Mouse (Mus musculus): Measurements from ENCODE around the gene Zfand6. TPM values are rescaled to one million over a fixed set of nuclear protein-coding genes. Genes with fewer than 3 reads are reported as not detected.

The Zfand6 gene
- polyA plus RNA-seq, 1 experiment from 2014 or later, result 148 TPM

DNA sequence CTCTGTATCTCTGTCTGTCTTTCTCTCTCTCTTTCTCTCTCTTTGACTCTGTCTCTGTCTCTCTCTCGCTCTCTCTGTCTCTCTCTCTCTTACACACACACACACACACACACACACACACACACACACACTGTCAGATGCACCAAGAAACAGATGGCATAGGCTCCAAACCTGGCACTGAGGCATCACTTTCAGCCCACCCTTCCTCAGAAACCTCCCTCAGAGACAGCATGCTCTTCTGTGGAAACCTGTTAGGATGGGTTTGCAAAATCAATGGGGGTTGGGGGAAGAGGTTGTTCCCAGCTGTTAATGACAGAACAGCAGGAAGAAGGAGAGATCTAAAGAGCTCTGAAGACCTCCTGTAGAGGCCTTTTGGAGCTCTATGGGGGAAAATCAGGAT, 110.9 kb downstream of the Zfand6 start:
- ATAC-seq (ENCODE audit: insufficient read depth), result no peak

GRCm38 (mm10) chr7:84577034-84577433, 112.7 kb downstream of the Zfand6 start:
- Histone ChIP-seq H3K4me1 (ENCODE audit: insufficient read depth) (no peaks in the 10 kb centered on the region), H3K9me3 (ENCODE audit: low read depth, low read length) (no peaks in the 10 kb centered on the region), H3K9ac (no peak overlapping the region), H3K27ac (ENCODE audit: low read depth) (no peak overlapping the region), H3K4me2 (no peak overlapping the region), H3K4me3 (ENCODE audit: low read depth, low read length) (no peak overlapping the region), H3K36me3 (ENCODE audit: insufficient read depth) (no peaks in the 10 kb centered on the region), H3K27me3 (ENCODE audit: insufficient read depth, low read length) (no peaks in the 10 kb centered on the region)
- 79% methylated on average over 2 of the region's 2 CpGs for WGBS
- DNase-seq, result no peak
- no peak for ATAC-seq (ENCODE audit: insufficient read depth)
- TF ChIP-seq CTCF (IDR thresholded peaks at IDR 0.05; ENCODE audit: low read depth), result no peak

More for the DNA sequence above, 110.9 kb downstream of the Zfand6 start:
- H3K27me3 ChIP-seq (ENCODE audit: insufficient read depth, low read length), result no peaks in the 10 kb centered on the region
- H3K9me3 ChIP-seq (ENCODE audit: low read depth, low read length), result no peaks in the 10 kb centered on the region
- WGBS, result 88% methylated on average over 1 of the region's 1 CpGs
- H3K4me2 ChIP-seq, result no peak overlapping the region
- TF ChIP-seq CTCF (IDR thresholded peaks at IDR 0.05; ENCODE audit: low read depth), result no peak
- no peak for DNase-seq
- no peaks in the 10 kb centered on the region for H3K36me3 ChIP-seq (ENCODE audit: insufficient read depth)
- H3K9ac ChIP-seq, result no peak overlapping the region
- H3K4me3 ChIP-seq (ENCODE audit: low read depth, low read length), result no peak overlapping the region
- no peak overlapping the region for H3K27ac ChIP-seq (ENCODE audit: low read depth)
- no peaks in the 10 kb centered on the region for H3K4me1 ChIP-seq (ENCODE audit: insufficient read depth)

- Histone ChIP-seq H3K4me1 (ENCODE audit: insufficient read depth) (no peaks in the 10 kb centered on the region), H3K27ac (ENCODE audit: low read depth) (no peak overlapping the region), H3K9me3 (ENCODE audit: low read depth, low read length) (no peaks in the 10 kb centered on the region), H3K36me3 (ENCODE audit: insufficient read depth) (no peaks in the 10 kb centered on the region), H3K9ac (no peak overlapping the region), H3K27me3 (ENCODE audit: insufficient read depth, low read length) (no peaks in the 10 kb centered on the region), H3K4me3 (ENCODE audit: low read depth, low read length) (no peak overlapping the region), H3K4me2 (no peak overlapping the region)
- no peak for TF ChIP-seq CTCF (IDR thresholded peaks at IDR 0.05; ENCODE audit: low read depth)
- DNase-seq, result no peak
- no peak for ATAC-seq (ENCODE audit: insufficient read depth)
- 55% methylated on average over 6 of the region's 6 CpGs for WGBS
These were observed 123.6 kb downstream of the Zfand6 start for GRCm38 (mm10) chr7:84566200-84566599.

- Histone ChIP-seq H3K9ac (no peak overlapping the region), H3K4me2 (no peak overlapping the region), H3K27me3 (ENCODE audit: insufficient read depth, low read length) (no peaks in the 10 kb centered on the region), H3K27ac (ENCODE audit: low read depth) (no peak overlapping the region), H3K4me1 (ENCODE audit: insufficient read depth) (no peaks in the 10 kb centered on the region), H3K4me3 (ENCODE audit: low read depth, low read length) (no peak overlapping the region), H3K9me3 (ENCODE audit: low read depth, low read length) (no peaks in the 10 kb centered on the region), H3K36me3 (ENCODE audit: insufficient read depth) (no peaks in the 10 kb centered on the region)
- TF ChIP-seq CTCF (IDR thresholded peaks at IDR 0.05; ENCODE audit: low read depth), result no peak
- no peak for DNase-seq
- ATAC-seq (ENCODE audit: insufficient read depth), result no peak
- 81% methylated on average over 3 of the region's 3 CpGs for WGBS
These were observed 125.5 kb downstream of the Zfand6 start for GRCm38 (mm10) chr7:84564236-84564635.

Other genes with a start within 250 kb of the Zfand6 start
- gene Gm2115, start 161.0 kb downstream of the Zfand6 start, polyA plus RNA-seq (2014; fragmentation: Nextera tagmentation; extraction: Ambion mirVana), result 6.3 and 6.8 TPM in 2 replicates
- gene Fah, start 83.2 kb downstream of the Zfand6 start, polyA plus RNA-seq (2014; fragmentation: Nextera tagmentation; extraction: Ambion mirVana), result 10.7 and 12.0 TPM in 2 replicates
- gene Olfr291, start 163.6 kb upstream of the Zfand6 start, polyA plus RNA-seq (2014; fragmentation: Nextera tagmentation; extraction: Ambion mirVana), result not detected in 2 replicates

Measured in lung, embryonic 14.5 days (tissue).